Mouse (Mus musculus) stomach, embryonic 15.5 days (tissue): ENCODE measurements at regions not wholly inside any gene's neighbourhood (a gene's known extent, or its start where the extent isn't known, plus 50 kb on each side); places are given as distances from the start of the nearest gene placed in this dataset.

Experiments used
- ATAC-seq: fragments of 200-750 bp; cut with Nextera tagmentation; 2 replicates; pipeline ENCODE4 v1.8.0; 2017; ENCODE audit warnings: low read depth, moderate number of reproducible peaks, moderate TSS enrichment; ENCODE audit not compliant: insufficient read depth, low FRiP score
- H3K27ac ChIP-seq: fragments of 300-500 bp; sonication (generic); 2 replicates; pipeline ENCODE4 v1.5.1; 2015; ENCODE audit warnings: mild to moderate bottlenecking, inconsistent platforms
- H3K27me3 ChIP-seq: fragments of 300-500 bp; sonication (generic); replicated peaks from 2 replicates; pipeline ENCODE4 v1.6.1; 2015; ENCODE audit warnings: inconsistent platforms
- H3K36me3 ChIP-seq: fragments of 300-500 bp; sonication (generic); 2 replicates; pipeline ENCODE4 v1.6.1; 2015; ENCODE audit warnings: inconsistent platforms
- H3K4me1 ChIP-seq: fragments of 300-500 bp; sonication (generic); 2 replicates; pipeline ENCODE4 v1.6.1; 2015; ENCODE audit warnings: inconsistent platforms
- H3K4me2 ChIP-seq: fragments of 300-500 bp; sonication (generic); 2 replicates; pipeline ENCODE4 v1.6.1; 2015; ENCODE audit warnings: mild to moderate bottlenecking, inconsistent platforms
- H3K4me3 ChIP-seq: fragments of 300-500 bp; sonication (generic); replicated peaks from 2 replicates; pipeline ENCODE4 v1.5.1; 2015; ENCODE audit warnings: inconsistent platforms
- H3K9ac ChIP-seq: fragments of 300-500 bp; sonication (generic); 2 replicates; pipeline ENCODE4 v1.6.1; 2015; ENCODE audit warnings: inconsistent platforms
- H3K9me3 ChIP-seq: fragments of 300-500 bp; sonication (generic); 2 replicates; pipeline ENCODE4 v1.6.1; 2016; ENCODE audit warnings: inconsistent platforms
- WGBS: fragments of 180-500 bp; shearing (Covaris S2); methylation state at CpG from one replicate; pipeline ENCODE4 v1.1.7; 2015; 5-methylcytosine and 5-hydroxymethylcytosine counted together

DNA sequence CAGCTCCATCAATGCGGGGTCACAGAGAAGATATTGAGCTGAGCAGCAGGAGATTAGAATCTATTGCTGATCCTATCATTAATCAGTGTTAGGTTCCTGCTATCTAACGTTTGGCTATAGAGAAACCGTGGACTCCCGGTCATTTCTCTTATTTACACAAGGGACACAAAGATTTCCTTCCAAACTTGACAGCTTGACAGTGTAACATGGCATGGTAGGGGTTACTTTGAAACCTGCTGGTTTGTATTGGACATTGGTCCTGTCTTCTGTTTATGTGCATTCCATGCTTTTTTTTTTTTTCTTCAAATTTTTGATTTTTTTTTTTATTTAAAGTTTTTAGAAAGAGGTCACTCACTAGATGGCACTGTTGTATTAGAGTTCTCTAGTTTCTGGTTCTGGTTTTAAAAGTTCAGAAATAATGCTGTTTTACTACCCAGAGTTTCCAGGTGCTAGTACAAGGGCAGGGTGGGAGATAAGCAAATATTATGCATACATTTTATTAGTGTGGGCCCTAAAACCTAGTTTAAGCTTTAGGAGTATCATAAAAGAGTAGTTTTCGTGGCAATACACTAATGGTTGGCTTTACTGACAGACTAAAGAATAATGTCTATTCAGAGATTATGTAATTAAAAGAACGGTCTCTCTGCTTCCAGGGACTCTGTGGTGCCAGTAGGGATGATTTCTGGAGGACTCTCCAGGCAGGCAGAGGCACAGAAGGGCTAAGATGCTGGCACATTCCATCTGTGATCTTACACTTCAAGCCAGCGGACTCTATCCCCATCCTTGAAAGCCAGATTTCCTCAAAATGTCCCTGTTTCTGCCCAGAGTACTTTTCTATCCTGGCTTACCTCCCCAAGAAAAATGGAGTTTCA lies 83.8 kb upstream of the Sel1l start:
- Histone ChIP-seq H3K4me1 (no peaks in the 10 kb centered on the region), H3K9me3 (no peaks in the 10 kb centered on the region), H3K27ac (no peak overlapping the region), H3K4me3 (no peak overlapping the region), H3K27me3 (no peaks in the 10 kb centered on the region), H3K36me3 (no peaks in the 10 kb centered on the region), H3K4me2 (no peak overlapping the region), H3K9ac (no peak overlapping the region)
- ATAC-seq = no peak
- 28% methylated on average over 7 of the region's 7 CpGs for WGBS

DNA sequence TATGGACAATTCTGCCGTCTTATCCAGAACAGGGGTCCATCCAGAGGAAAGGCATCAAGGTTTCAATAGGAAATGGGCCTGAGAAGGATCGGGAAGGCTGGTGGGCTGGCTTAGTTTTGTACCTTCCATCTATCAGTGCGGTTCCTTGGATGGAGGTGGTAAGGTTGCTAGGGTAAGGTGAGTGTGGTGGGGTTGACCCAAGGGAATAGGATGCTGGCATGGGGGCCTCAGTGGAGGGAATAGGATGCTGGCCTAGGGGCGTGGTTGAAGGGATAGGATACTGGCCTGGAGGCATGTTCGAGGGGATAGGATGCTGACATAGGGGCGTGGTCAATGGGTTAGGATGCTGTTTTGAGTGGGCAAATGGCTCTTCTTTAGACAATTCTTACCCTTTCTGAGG lies 82.6 kb upstream of the Sel1l start:
- Histone ChIP-seq H3K4me1 (no peaks in the 10 kb centered on the region), H3K9me3 (no peaks in the 10 kb centered on the region), H3K4me3 (no peak overlapping the region), H3K36me3 (no peaks in the 10 kb centered on the region), H3K9ac (no peak overlapping the region), H3K27ac (no peak overlapping the region), H3K4me2 (no peak overlapping the region), H3K27me3 (no peaks in the 10 kb centered on the region)
- 83% methylated on average over 6 of the region's 6 CpGs for WGBS
- ATAC-seq = no peak

DNA sequence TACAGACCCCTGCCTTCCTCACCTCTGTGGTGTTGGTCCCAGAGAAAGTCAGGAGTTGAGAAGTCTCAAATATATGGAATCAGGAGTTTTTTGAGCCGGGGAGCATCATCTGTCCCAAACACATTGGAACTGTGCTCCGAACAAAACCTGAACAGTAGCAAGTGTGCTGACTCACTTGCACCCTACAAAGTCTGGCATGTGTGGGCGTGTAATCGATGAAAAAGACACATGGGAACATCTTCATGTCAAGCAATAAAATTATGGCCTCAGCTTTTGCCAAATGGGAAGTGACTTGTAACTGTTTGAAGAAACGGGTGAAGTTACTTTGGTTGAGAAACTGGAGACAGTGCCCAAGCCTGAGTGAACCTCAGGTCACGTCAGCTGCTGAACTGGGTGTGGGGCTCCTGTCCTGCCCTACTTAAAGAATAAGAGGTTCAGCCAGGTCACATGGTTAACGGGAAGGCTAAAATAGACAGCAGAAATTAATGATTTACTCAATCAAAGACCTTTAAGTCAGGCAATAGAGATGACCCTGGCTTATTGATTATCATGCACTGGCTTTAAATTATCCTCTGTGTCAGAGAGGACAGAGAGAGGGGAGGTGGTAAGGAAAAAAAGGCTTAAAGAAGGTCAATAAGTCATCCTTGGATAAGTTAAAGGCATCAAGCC lies 80.6 kb upstream of the Sel1l start:
- ATAC-seq = no peak
- no peaks in the 10 kb centered on the region for H3K36me3 ChIP-seq
- no peaks in the 10 kb centered on the region for H3K4me1 ChIP-seq
- H3K27me3 ChIP-seq = no peaks in the 10 kb centered on the region
- H3K27ac ChIP-seq = no peak overlapping the region
- no peak overlapping the region for H3K4me2 ChIP-seq
- no peak overlapping the region for H3K9ac ChIP-seq
- 60% methylated on average over 7 of the region's 7 CpGs for WGBS
- no peak overlapping the region for H3K4me3 ChIP-seq
- H3K9me3 ChIP-seq = no peaks in the 10 kb centered on the region

DNA sequence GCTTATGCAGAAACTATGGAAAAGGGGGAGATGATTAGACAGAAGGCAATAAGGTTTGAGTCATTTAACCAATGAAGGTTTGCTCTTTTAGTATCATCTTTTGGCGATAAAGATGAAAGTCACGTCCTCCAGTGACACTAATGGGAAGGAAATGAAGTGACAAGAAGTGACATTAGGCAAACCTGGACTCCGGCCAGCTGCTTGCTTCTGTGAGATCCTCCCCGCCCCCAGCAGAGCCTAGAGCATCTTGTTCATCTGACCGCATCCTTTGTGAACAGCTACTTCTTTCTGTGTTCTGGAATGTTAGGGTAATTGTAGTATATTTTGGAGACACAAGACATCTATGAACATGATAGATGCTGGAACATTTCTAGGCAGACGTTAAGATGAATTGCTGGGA lies 78.6 kb upstream of the Sel1l start:
- ATAC-seq = no peak
- WGBS = 76% methylated on average over 6 of the region's 6 CpGs

DNA sequence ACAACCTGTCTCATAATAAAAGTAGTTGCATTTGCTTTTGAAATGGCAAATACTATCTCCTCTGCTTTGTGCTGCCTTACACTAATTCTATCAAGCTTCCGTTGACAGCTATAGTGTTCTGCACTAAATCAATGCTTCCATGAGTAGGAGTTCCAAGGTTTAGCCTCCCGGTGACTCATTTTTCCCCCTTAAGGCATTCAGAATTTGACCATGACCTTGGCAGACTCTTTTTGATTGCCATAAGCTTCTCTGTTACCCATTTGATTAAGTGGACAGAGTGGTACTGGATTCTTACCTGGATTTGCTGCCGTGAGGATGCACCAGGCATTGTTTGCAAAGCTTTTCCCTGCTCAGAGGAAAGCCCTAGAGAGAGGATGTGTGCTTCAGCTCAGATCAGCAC lies 66.5 kb upstream of the Sel1l start:
- Histone ChIP-seq H3K4me3 (no peak overlapping the region), H3K4me2 (no peak overlapping the region), H3K9ac (no peak overlapping the region), H3K27me3 (no peaks in the 10 kb centered on the region), H3K36me3 (no peaks in the 10 kb centered on the region), H3K4me1 (no peaks in the 10 kb centered on the region), H3K27ac (no peak overlapping the region), H3K9me3 (no peaks in the 10 kb centered on the region)
- WGBS = 68% methylated on average over 3 of the region's 3 CpGs
- ATAC-seq = no peak

More for the DNA sequence above, 78.6 kb upstream of the Sel1l start:
- Histone ChIP-seq H3K27ac (no peak overlapping the region), H3K4me2 (no peak overlapping the region), H3K27me3 (no peaks in the 10 kb centered on the region), H3K9ac (no peak overlapping the region), H3K36me3 (no peaks in the 10 kb centered on the region), H3K4me3 (no peak overlapping the region), H3K4me1 (no peaks in the 10 kb centered on the region), H3K9me3 (no peaks in the 10 kb centered on the region)

DNA sequence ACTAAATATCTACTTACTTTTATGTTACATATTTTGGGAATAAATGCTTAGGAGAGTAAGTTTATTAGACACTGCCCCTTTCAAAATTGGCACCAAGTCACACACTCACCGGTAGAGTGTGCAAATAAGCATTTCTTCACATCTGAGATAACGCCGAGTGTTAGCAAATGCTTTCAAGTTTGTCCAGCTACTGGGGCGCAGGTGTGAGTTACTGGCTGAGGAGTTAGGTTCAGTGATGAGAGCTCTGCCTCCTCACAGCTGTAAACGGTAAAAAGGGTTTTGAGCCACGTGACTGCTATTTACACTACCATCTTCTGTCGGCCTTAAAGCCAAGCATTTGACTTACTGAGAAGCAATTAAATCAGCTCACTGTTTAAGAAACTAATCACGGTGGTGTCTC lies 61.6 kb upstream of the Sel1l start:
- no peak overlapping the region for H3K4me2 ChIP-seq
- H3K36me3 ChIP-seq = no peaks in the 10 kb centered on the region
- H3K9ac ChIP-seq = no peak overlapping the region
- 41% methylated on average over 8 of the region's 8 CpGs for WGBS
- no peak for ATAC-seq
- H3K4me1 ChIP-seq = no peaks in the 10 kb centered on the region
- H3K27ac ChIP-seq = no peak overlapping the region
- H3K9me3 ChIP-seq = no peaks in the 10 kb centered on the region
- no peak overlapping the region for H3K4me3 ChIP-seq
- no peaks in the 10 kb centered on the region for H3K27me3 ChIP-seq
